Mouse (Mus musculus): ENCODE measurements around the gene Scn11a.

Scn11a gene

DNA sequence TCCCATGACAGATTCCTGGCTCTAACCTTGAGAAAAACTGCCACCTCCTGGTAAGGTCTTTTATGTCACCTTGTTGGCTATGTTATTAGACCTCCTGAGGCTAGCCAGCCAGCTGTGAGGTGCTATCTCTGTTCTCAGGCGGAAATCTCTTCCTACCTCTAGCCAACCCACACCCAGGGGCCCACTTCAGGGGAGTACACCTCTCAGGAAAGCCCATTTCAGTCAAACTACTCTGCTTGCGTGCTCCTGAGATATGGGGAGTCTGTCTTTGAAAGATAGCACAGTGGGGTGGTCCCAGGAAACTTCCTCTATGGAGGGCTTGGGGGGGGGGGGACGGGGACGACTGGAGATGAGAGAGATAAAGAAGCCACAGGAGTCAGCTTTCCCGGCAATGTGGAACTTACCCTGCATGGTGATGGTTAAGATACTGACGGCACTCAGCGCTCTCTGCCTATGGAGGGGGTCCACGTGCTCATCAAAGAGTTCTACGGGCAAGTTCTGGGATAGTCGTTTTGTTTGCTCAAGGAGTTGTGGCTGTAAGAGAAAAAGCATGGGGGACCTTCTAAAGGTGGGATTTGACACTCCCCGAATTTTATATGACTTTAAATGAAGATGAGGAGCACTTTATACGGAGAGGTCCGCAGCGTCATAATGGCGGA is 29.9 kb downstream of the Scn11a start:
- no peak for DNase-seq

DNA sequence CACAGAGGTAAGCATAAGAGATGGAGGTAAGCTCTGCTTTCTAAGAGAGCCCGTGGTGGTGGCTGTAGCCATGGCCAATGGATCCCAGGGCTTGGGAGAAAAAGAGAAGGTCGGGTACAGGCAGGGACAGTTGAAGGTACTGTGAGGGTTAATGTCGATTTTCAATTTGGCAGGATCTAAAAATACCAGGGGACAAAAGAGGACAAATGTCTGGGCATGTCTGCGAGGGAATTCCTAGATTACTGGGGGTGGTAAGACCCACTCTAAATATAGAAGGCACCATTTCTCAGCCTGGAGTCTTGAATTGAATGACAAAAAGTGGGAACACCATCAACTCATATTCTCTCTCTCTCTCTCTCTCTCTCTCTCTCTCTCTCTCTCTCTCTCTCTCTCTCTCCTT is 30.8 kb downstream of the Scn11a start:
- DNase-seq: no peak

DNA sequence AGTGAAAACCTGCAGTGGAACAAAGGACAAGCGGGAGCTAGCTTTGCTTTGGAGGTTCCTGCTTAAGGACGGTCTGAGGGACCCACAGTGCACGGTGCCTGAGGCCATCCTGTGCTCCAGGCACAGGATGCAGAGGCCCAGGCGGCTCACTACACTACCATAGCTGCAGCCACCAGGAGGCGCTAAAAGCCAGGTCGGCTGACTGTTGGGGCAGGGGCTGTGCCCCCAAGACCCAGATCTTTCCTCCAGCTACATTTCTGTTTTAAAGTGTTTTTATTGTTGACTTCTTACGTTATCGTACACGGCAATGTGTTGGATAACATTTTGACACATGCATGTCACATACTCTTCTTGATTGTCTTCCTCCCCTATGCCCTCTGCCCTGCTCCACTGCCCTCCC is 32.8 kb downstream of the Scn11a start:
- peak; percentile 65 to 67 for DNase-seq

DNA sequence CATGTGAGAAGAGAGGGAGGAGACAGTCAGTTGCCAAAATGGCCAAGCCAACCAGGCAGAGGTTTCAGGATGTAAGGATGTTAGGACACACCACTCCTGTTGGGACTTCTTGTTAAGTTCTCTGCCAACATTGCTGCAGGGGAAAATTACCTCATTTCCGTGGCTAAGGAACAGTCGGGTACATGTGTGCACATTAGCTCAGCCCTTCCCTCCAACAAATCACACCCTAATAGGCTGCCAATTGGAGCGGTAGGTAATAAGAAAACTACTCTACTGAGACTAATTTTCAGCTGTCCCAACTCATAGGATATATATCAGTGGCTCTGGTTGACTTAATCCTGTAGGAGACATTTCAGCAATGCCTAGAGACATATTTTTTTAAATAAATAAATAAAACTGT is 44.4 kb downstream of the Scn11a start:
- no peak for DNase-seq

DNA sequence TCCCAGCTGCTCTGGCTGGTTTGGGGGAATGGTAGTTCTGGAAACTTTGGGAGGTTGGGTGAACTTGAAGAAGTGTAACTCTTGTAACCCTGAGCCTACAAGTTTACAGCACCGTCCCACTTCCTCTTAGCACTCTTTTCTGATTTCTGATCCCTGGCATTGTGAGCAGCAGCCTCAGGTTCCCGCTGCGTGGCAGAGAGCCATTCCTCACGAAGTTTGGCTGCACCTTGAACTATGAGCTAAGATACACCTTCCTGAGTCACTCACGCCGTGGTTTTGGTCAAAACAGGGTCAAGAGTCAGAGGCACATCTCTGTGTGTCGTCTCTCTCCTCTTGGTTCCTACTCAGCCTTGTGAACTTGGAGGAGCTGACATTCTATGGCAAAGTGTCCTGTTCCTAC is 48.6 kb downstream of the Scn11a start:
- DNase-seq: no peak

DNA sequence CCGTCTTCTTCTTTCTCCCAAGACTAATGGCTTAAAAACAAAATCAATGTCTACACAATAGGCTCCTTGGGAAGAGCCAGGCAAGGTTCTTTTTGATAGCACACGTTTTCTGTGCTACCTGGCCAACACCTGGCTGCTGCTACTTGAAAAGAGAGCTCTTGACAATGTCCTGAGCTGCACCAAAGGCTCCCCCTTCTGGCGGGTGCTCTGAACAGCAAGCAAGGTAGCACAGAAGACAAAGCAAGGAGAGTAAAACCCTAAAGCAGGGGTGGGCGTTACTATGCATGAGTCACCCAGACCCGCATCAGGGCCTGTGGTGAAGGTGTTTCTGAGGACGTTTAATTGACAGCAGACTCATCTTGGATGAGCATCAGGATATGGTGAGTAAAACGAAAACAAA is 56.7 kb downstream of the Scn11a start:
- DNase-seq: peak; percentile 42 to 56

DNA sequence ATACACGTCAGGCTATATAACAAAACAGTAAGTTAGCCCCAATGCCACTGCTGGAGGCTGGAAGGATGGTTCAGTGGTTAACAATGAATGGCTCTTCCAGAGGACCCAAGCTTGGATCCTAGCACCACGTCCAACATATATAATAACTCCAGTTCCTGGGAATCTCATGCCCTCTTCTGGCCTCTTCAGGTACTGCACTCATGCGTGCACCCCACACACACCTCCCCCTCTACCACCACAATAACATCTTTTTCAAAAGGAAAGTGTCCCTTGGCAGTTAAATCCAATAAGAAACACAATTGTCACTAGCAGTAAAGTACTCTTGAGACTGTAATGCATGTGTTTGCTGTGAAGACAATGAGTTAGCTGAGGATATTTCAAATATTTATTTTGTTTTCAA is 65.0 kb downstream of the Scn11a start:
- no peak for DNase-seq

DNA sequence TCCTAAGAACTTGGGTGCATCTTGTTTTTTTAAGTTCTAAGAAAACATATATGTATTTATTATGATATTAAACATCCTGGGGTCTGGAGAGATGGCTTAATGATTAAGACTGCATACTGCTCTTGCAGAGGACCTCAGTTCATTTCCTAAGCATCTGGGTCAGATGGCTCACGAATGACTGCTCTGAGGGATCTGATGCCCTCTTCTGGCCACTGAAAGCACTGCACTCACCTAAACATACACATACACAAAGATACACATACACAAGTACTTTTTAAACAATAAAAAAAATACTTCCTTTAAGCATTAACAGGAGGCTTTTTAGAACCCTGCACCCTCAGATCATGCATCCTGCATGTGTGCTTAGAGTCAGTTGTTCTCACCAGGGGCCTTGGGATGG is 65.8 kb downstream of the Scn11a start:
- no peak for DNase-seq

DNA sequence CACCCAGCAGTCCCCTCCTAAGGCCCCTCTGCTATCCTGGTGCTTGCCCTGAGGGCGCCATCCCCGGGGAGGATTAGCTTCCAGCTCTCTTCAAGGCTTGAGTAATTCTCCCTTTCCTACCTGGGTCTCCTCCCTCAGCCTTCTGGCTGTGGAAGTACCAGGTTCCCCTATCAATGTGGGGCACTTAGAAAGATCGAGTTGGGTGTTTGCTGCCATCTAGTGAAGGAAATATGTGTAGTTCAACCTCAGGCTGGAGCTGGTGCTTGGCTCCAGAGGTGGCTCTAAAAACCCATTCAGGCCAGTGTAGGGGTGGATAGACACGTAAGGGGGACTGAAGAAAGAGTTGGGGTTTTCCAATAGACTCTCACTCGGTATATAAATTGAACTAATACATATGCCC is 73.7 kb downstream of the Scn11a start:
- peak; percentile 61 to 67 for DNase-seq

DNA sequence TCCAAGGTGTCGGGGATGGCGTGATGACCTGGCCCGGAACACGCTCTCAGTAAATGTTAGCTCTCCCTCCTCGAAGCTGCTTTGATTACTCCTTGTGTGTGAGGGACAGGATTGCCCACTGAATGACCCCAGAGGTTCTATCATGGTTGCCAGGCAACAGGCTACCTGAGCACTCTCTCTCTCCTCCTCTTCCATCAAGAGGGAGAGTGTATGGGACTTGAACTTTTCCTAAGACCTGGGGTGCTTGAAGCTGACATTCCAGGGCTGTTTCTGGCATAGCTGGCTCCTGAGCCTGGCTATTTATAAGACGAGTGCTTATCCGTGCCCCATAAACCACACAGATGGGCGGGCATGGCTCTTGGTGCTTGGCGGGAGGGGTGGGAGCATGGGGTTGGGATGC is 76.1 kb downstream of the Scn11a start:
- DNase-seq: no peak

DNA sequence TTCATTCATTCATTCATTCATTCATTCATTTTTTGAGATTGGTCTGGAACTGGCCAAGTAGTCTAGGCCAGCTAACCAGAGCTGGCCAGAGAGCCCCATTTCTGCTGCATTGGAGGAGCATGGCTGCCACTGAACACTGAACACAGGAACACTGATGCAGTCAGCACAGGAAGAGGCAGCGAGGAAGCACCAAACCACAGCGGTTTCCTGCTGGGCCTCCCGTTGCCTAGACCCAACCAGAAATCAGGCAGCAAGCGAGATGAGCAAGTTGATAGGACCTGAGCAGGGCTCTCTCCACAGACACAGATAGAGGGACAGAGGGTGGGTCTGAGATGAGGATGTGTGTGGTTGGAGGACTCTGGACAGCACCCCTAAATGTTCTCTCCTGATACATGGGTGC is 81.4 kb downstream of the Scn11a start:
- no peak for DNase-seq

DNA sequence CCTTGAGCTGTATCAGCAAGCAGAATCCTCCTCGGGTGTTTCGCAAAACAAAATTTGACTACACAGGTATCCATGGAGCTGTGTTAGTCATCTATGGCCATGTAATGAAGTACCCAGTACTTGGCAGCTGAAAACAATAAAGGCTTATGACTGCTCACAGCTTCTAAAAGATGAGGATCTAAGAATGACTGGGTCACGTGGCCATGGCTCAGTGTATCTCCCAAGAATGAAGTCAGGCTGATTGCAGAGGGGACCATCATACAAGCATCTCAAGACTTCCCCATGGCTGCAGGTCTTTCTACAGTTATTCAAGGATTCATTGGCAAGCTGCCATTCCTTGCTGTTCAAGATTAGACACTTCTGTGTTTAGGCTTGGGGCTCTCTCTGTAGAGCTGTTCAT is 81.9 kb downstream of the Scn11a start:
- DNase-seq: no peak

DNA sequence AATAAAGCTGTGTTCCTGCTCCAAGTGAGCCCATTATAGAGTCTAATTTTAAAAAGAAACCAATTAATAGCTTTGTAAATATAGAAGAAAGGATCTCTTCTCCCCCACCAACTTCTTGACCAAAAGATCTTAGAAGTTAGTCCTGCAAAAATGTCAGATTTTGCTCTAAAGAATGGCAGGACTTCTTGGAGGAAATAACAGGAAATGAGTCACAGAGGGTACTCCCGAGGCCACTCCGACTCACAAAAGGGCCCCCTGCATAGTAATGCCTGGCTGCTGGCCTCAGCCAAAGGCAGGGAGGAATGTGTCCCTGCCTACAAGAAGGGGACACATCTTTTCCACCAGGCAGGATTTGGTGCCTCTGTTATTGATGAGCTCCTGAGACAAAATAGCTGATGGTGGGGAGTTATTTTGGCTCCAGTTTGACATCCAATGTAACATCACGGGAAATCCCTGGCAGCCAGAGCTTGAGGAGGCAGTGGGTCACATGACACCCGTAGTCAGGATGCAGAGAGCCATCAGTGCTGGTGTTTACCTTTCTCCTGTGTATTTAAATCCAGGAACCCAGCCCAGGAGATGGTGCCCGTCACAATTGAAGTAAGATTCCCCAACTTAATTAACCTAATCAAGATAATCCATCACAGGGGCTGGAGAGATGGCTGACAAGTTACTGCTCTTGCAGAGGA is 84.0 kb downstream of the Scn11a start:
- no peak for DNase-seq

DNA sequence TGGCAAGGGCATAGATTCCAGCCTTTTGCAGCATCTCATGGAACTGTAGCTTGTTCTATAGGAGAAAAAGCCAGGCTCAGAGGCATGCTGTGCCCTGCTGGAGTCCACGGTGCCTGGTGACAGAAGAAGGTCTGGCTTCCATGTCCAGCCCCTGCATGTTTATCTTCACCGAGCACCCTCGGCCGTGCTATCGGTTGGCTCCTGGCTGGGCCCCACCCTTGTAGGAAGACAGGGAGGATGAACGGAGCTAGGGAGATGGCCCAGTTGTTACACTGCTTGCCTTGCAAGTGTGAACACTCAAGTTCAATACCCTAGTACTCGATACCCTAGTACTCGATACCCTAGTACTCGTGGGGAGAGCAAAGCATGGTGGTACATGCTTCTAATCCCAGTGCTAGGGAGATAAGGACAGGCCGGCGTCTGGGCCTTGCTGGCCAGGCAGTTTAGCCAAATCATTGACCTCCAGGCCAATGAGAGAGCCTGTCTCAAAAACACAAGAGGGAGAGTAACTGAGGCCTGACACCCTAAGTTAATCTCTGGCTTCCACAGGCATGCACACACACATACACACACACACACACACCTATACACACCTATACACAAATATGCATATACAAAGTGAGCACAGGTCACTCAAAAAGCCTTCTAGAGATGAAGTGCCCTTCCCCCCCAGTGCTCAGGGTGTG is 96.7 kb downstream of the Scn11a start:
- DNase-seq: no peak

DNA sequence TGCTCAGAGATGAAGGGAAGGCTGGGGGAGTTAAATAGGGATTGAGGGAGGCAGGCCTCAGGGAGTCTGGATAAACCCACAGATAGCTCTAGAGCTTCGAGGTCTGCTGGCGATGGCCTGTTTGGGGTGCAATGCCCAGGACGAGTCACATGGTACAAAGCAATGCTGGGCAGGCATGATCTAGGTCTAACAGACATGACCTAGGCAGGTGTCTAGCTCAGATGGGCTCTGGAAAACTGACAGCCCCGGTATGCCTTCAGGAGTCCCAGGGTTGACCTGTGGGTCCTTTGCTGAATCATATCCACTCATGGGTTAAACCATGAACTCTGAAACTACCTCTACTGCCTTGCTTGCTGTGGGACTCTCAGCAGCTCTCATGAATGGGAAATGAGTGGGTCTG is 98.3 kb downstream of the Scn11a start:
- DNase-seq: no peak

DNA sequence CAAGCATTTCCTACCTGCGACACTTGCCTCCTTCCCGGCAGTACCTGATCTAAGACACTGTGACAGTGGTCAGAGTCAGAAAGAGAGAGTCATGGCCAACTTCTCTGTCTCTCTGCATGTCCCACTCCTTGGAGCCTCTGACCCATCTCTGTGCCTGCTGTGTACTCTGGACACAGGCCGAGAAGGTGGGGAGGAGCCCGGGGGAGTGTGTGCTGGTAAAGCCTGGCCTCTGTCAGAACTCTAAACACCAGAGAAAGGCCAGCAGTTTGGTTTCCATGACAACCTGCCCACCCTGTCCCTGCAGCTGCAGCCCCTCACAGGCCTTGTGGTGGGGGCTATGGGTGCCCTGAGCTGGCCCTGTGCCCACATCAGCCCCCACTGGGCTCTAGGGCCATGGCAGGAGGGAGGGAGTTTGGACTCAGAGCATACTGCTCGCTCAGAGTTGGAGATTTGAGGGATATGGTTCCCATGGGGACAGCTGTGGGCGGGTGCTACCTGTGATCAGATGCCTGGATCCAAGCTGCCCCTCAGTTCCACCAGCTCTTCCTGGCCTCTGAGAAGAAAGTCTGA is 99.9 kb downstream of the Scn11a start:
- DNase-seq: peak in 1 of 2 experiments; percentile 4

DNA sequence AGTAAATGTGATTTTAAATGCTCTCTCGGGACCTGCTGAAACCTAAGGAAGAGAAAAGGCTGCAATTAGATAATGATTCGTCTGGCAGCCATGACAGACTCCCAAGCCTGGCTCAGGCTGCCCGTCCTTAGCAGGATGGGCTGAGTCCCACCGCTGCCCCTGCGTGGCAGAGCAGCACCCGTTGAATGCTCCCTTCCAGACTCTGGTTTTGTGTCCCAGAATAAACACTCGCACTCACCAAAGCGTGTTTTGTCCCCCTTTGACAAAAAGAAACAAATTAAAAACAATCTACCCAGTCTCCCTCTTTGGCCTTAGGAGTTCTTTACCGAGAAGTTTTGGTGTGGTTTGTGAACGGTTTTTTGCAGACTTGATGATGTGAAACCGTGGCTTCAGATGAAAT is 106.0 kb downstream of the Scn11a start, which contains the start of gene Scn10a:
Gene Scn10a, minus strand, starts transcription at position 101 of the 400 bp plus-strand sequence.
- DNase-seq: no peak

DNA sequence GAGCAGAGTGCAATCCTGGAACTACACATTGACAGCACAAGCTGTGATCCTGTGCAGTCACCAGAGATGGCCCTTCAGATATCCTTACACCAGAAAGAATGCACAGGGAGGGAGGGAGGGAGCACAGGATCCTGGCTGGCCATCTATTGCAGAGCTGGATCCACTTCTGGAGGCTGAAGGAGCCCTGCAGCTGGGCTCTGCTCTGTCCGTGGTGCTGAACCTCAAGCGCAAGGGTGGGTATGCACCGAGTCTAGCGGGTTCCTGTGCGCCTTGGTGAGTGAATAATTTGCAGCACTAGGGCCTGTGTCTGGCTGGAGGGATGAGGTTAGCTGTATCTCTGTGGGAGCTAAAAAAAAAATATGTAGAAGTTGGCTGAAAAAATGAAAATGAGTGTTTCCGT is 118.6 kb downstream of the Scn11a start:
- peak in 1 of 2 experiments; percentile 40 for DNase-seq
